Mouse (Mus musculus): ENCODE data around the gene Arhgap28. TPM values are rescaled to one million over a fixed set of nuclear protein-coding genes. Genes with fewer than 3 reads are reported as not detected.

Gene Arhgap28
- polyA plus RNA-seq, 1 experiment from 2014 or later: 11.5 TPM

- Histone ChIP-seq H3K9ac (ENCODE audit: low read depth, low read length) (no peak overlapping the region), H3K4me1 (replicated peaks; ENCODE audit: insufficient read depth, low read length) (no peaks in the 10 kb centered on the region), H3K4me3 (replicated peaks; ENCODE audit: low read depth, low read length) (no peak overlapping the region), H3K36me3 (ENCODE audit: insufficient read depth, low read length) (no peaks in the 10 kb centered on the region), H3K27me3 (ENCODE audit: insufficient read depth, low read length) (no peaks in the 10 kb centered on the region), H3K9me3 (replicated peaks; ENCODE audit: low read length) (no peaks in the 10 kb centered on the region), H3K4me2 (ENCODE audit: low read length) (no peak overlapping the region), H3K27ac (no peak overlapping the region)
- ATAC-seq (replicated peaks; ENCODE audit: low FRiP score, low read depth) (no peak), DNase-seq (ENCODE audit: low spot score) (no peak)
- 94% methylated on average over 4 of the region's 4 CpGs for WGBS
- TF ChIP-seq CTCF (IDR thresholded peaks at IDR 0.05; ENCODE audit: low read depth): no peak
Measured at GRCm38 (mm10) chr17:68028519-68028918, 24.6 kb upstream of the Arhgap28 start.

GRCm38 (mm10) chr17:68024327-68024726, 20.4 kb upstream of the Arhgap28 start:
- no peaks in the 10 kb centered on the region for H3K9me3 ChIP-seq (replicated peaks; ENCODE audit: low read length)
- DNase-seq (ENCODE audit: low spot score): no peak
- peaks cover 6% of the 10 kb centered on the region; the same call in 1 of the 2 replicates for H3K4me1 ChIP-seq (replicated peaks; ENCODE audit: insufficient read depth, low read length)
- TF ChIP-seq CTCF (IDR thresholded peaks at IDR 0.05; ENCODE audit: low read depth): no peak
- H3K36me3 ChIP-seq (ENCODE audit: insufficient read depth, low read length): no peaks in the 10 kb centered on the region
- H3K4me3 ChIP-seq (replicated peaks; ENCODE audit: low read depth, low read length): no peak overlapping the region
- H3K9ac ChIP-seq (ENCODE audit: low read depth, low read length): no peak overlapping the region
- ATAC-seq (replicated peaks; ENCODE audit: low FRiP score, low read depth): no peak
- H3K27me3 ChIP-seq (ENCODE audit: insufficient read depth, low read length): no peaks in the 10 kb centered on the region
- no peak overlapping the region for H3K27ac ChIP-seq
- 48% methylated on average over 7 of the region's 7 CpGs for WGBS
- no peak overlapping the region for H3K4me2 ChIP-seq (ENCODE audit: low read length)

- H3K27me3 ChIP-seq (ENCODE audit: insufficient read depth, low read length): no peaks in the 10 kb centered on the region
- no peaks in the 10 kb centered on the region for H3K9me3 ChIP-seq (replicated peaks; ENCODE audit: low read length)
- DNase-seq (ENCODE audit: low spot score): peak; percentile 70
- no peak for ATAC-seq (replicated peaks; ENCODE audit: low FRiP score, low read depth)
- 30% methylated on average over 15 of the region's 15 CpGs for WGBS
- H3K27ac ChIP-seq: no peak overlapping the region
- H3K4me3 ChIP-seq (replicated peaks; ENCODE audit: low read depth, low read length): no peak overlapping the region
- no peaks in the 10 kb centered on the region for H3K36me3 ChIP-seq (ENCODE audit: insufficient read depth, low read length)
- peak overlapping the region; percentile 35 for H3K4me2 ChIP-seq (ENCODE audit: low read length)
- no peak for TF ChIP-seq CTCF (IDR thresholded peaks at IDR 0.05; ENCODE audit: low read depth)
- peaks cover 7% of the 10 kb centered on the region; the same call in 1 of the 2 replicates for H3K4me1 ChIP-seq (replicated peaks; ENCODE audit: insufficient read depth, low read length)
- H3K9ac ChIP-seq (ENCODE audit: low read depth, low read length): no peak overlapping the region
Measured at GRCm38 (mm10) chr17:68019466-68020065, 15.6 kb upstream of the Arhgap28 start.

GRCm38 (mm10) chr17:68017095-68017494, 13.2 kb upstream of the Arhgap28 start:
- DNase-seq (ENCODE audit: low spot score): no peak
- Histone ChIP-seq H3K9me3 (replicated peaks; ENCODE audit: low read length) (no peaks in the 10 kb centered on the region), H3K9ac (ENCODE audit: low read depth, low read length) (no peak overlapping the region), H3K4me2 (ENCODE audit: low read length) (no peak overlapping the region), H3K4me3 (replicated peaks; ENCODE audit: low read depth, low read length) (no peak overlapping the region), H3K4me1 (replicated peaks; ENCODE audit: insufficient read depth, low read length) (peaks cover 7% of the 10 kb centered on the region; the same call in 1 of the 2 replicates), H3K27ac (no peak overlapping the region), H3K27me3 (ENCODE audit: insufficient read depth, low read length) (no peaks in the 10 kb centered on the region), H3K36me3 (ENCODE audit: insufficient read depth, low read length) (no peaks in the 10 kb centered on the region)
- ATAC-seq (replicated peaks; ENCODE audit: low FRiP score, low read depth): no peak
- TF ChIP-seq CTCF (IDR thresholded peaks at IDR 0.05; ENCODE audit: low read depth): no peak
- 67% methylated on average over 3 of the region's 3 CpGs for WGBS

GRCm38 (mm10) chr17:68011606-68012005, 7.7 kb upstream of the Arhgap28 start:
- H3K4me1 ChIP-seq (replicated peaks; ENCODE audit: insufficient read depth, low read length): no peaks in the 10 kb centered on the region
- H3K4me3 ChIP-seq (replicated peaks; ENCODE audit: low read depth, low read length): no peak overlapping the region
- TF ChIP-seq CTCF (IDR thresholded peaks at IDR 0.05; ENCODE audit: low read depth): no peak
- DNase-seq (ENCODE audit: low spot score) (no peak), ATAC-seq (replicated peaks; ENCODE audit: low FRiP score, low read depth) (no peak)
- H3K9me3 ChIP-seq (replicated peaks; ENCODE audit: low read length): no peaks in the 10 kb centered on the region
- no peak overlapping the region for H3K4me2 ChIP-seq (ENCODE audit: low read length)
- H3K9ac ChIP-seq (ENCODE audit: low read depth, low read length): no peak overlapping the region
- WGBS: 60% methylated on average over 5 of the region's 5 CpGs
- H3K27ac ChIP-seq: no peak overlapping the region
- H3K27me3 ChIP-seq (ENCODE audit: insufficient read depth, low read length): no peaks in the 10 kb centered on the region
- H3K36me3 ChIP-seq (ENCODE audit: insufficient read depth, low read length): no peaks in the 10 kb centered on the region

- Histone ChIP-seq H3K9me3 (replicated peaks; ENCODE audit: low read length) (no peaks in the 10 kb centered on the region), H3K27ac (no peak overlapping the region), H3K36me3 (ENCODE audit: insufficient read depth, low read length) (no peaks in the 10 kb centered on the region), H3K9ac (ENCODE audit: low read depth, low read length) (no peak overlapping the region), H3K27me3 (ENCODE audit: insufficient read depth, low read length) (no peaks in the 10 kb centered on the region), H3K4me3 (replicated peaks; ENCODE audit: low read depth, low read length) (no peak overlapping the region), H3K4me1 (replicated peaks; ENCODE audit: insufficient read depth, low read length) (peaks cover under 1% of the 10 kb centered on the region; the same call in 1 of the 2 replicates), H3K4me2 (ENCODE audit: low read length) (no peak overlapping the region)
- no peak for ATAC-seq (replicated peaks; ENCODE audit: low FRiP score, low read depth)
- TF ChIP-seq CTCF (IDR thresholded peaks at IDR 0.05; ENCODE audit: low read depth): no peak
- 97% methylated on average over 5 of the region's 5 CpGs for WGBS
- DNase-seq (ENCODE audit: low spot score): no peak
Measured at GRCm38 (mm10) chr17:68010041-68010440, 6.1 kb upstream of the Arhgap28 start.

Measured in kidney, postnatal 0 days (tissue).